Mouse (Mus musculus) intestine, embryonic 14.5 days (tissue): ENCODE measurements around the gene Duoxa1. TPM values are rescaled to one million over a fixed set of nuclear protein-coding genes. Genes with fewer than 3 reads are reported as not detected.

ENCODE experiments used
- ATAC-seq: fragments of 200-750 bp; cut with Nextera tagmentation; replicated peaks from 2 replicates; pipeline ENCODE4 v1.8.0; 2017; ENCODE audit warnings: low read depth, moderate number of reproducible peaks, moderate TSS enrichment, moderate library complexity; ENCODE audit not compliant: low FRiP score, low TSS enrichment
- DNase-seq: peaks from one replicate; pipeline ENCODE4 v3.0.0-alpha.2; 2018; ENCODE audit warnings: low spot score
- H3K27ac ChIP-seq: fragments of 300-500 bp; sonication (generic); 2 replicates; pipeline ENCODE4 v1.5.1; 2014; ENCODE audit warnings: low read depth, mild to moderate bottlenecking, control low read depth
- H3K27me3 ChIP-seq: fragments of 300-500 bp; sonication (generic); replicated peaks from 2 replicates; pipeline ENCODE4 v1.6.1; 2014; ENCODE audit warnings: low read length, control low read depth; ENCODE audit not compliant: control insufficient read depth, insufficient read depth
- H3K36me3 ChIP-seq: fragments of 300-500 bp; sonication (generic); 2 replicates; pipeline ENCODE4 v1.6.1; 2014; ENCODE audit warnings: low read length, control low read depth; ENCODE audit not compliant: control insufficient read depth, insufficient read depth
- H3K4me1 ChIP-seq: fragments of 300-500 bp; sonication (generic); replicated peaks from 2 replicates; pipeline ENCODE4 v1.6.1; 2014; ENCODE audit warnings: low read length, control low read depth, mixed read lengths; ENCODE audit not compliant: control insufficient read depth, insufficient read depth
- H3K4me2 ChIP-seq: fragments of 300-500 bp; sonication (generic); 2 replicates; pipeline ENCODE4 v1.6.1; 2014; ENCODE audit warnings: low read length
- H3K4me3 ChIP-seq: fragments of 300-500 bp; sonication (generic); 2 replicates; pipeline ENCODE4 v1.5.1; 2014; ENCODE audit warnings: low read depth, low read length, control low read depth, mixed read lengths
- H3K9ac ChIP-seq: fragments of 300-500 bp; sonication (generic); 2 replicates; pipeline ENCODE4 v1.6.1; 2014; ENCODE audit warnings: mild to moderate bottlenecking, low read length
- H3K9me3 ChIP-seq: fragments of 300-500 bp; sonication (generic); 2 replicates; pipeline ENCODE4 v1.6.1; 2016; ENCODE audit warnings: low read length, control low read depth; ENCODE audit not compliant: control insufficient read depth
- WGBS: fragments of 180-500 bp; shearing (Covaris S2); extraction: QIAGEN DNeasy Blood & Tissue Kit; methylation state at CpG from one replicate; pipeline ENCODE4 v1.1.7; 2014; 5-methylcytosine and 5-hydroxymethylcytosine counted together
- polyA plus RNA-seq: library from polyadenylated mRNA; unstranded; fragments of >200 nt; fragmentation: Nextera tagmentation; extraction: Ambion mirVana; gene quantifications from 2 replicates; pipeline ENCODE4 v1.2.1, GENCODE M21; 2014

Duoxa1 gene
- polyA plus RNA-seq, 1 experiment from 2014 or later = not detected

- no peaks in the 10 kb centered on the region for H3K9me3 ChIP-seq
- no peak overlapping the region for H3K4me2 ChIP-seq
- no peak overlapping the region for H3K4me3 ChIP-seq
- no peaks in the 10 kb centered on the region for H3K4me1 ChIP-seq
- H3K36me3 ChIP-seq = 0 out of 2 replicates have a peak, but pooled peaks cover 5% of the 10 kb centered on the region
- no peaks in the 10 kb centered on the region for H3K27me3 ChIP-seq
- no peak overlapping the region for H3K27ac ChIP-seq
- no peak for DNase-seq
- ATAC-seq = no peak
- no peak overlapping the region for H3K9ac ChIP-seq
- WGBS = 91% methylated on average over 5 of the region's 5 CpGs
Observed at GRCm38 (mm10) chr2:122255997-122256396, 57.5 kb downstream of the Duoxa1 start.

Other genes with a start within 250 kb of the Duoxa1 start
- 11.3 and 11.9 TPM in 2 replicates for gene Spg11, start 195.3 kb downstream of the Duoxa1 start, polyA plus RNA-seq
- 318 and 332 TPM in 2 replicates for gene B2m, start 166.0 kb downstream of the Duoxa1 start, polyA plus RNA-seq
- not detected in 2 replicates for gene Trim69, start 153.0 kb downstream of the Duoxa1 start, polyA plus RNA-seq
- 0.13 TPM in 1 of 2 replicates, not detected in the other for gene Patl2, start 127.5 kb downstream of the Duoxa1 start, polyA plus RNA-seq
- gene Terb2, start 127.5 kb downstream of the Duoxa1 start, polyA plus RNA-seq = not detected in 2 replicates
- 53.7 and 65.1 TPM in 2 replicates for gene Sord, start 79.0 kb downstream of the Duoxa1 start, polyA plus RNA-seq
- gene Duox2, start 15.3 kb downstream of the Duoxa1 start, polyA plus RNA-seq = 0.09 and 0.12 TPM in 2 replicates
- gene Duoxa2, start 14.8 kb downstream of the Duoxa1 start, polyA plus RNA-seq = 0.18 TPM in 1 of 2 replicates, not detected in the other
- gene Duox1, start 1.9 kb upstream of the Duoxa1 start, polyA plus RNA-seq = 0.05 TPM in 1 of 2 replicates, not detected in the other
- 3.6 and 4.9 TPM in 2 replicates for gene Shf, start 55.4 kb upstream of the Duoxa1 start, polyA plus RNA-seq
- gene Slc28a2, start 112.7 kb upstream of the Duoxa1 start, polyA plus RNA-seq = 38.0 and 38.2 TPM in 2 replicates
- 0.08 and 0.32 TPM in 2 replicates for gene Gm14085, start 171.2 kb upstream of the Duoxa1 start, polyA plus RNA-seq